Mouse (Mus musculus) common myeloid progenitor, adult 5-6 weeks (primary cell): ENCODE data around the gene Snrpc. TPM values are rescaled to one million over a fixed set of nuclear protein-coding genes. Genes with fewer than 3 reads are reported as not detected.

Source experiments
- ATAC-seq: replicated peaks from 2 replicates; pipeline ENCODE4 v1.8.0; 2016; ENCODE audit warnings: low read depth, mild to moderate bottlenecking, moderate TSS enrichment, inconsistent platforms; ENCODE audit not compliant: poor library complexity, severe bottlenecking
- total RNA-seq: library from RNA; stranded (forward); fragments of 200-1000, 187-1606 nt; gene quantifications from 2 replicates; pipeline ENCODE4 v1.2.3, GENCODE M21; 2017

The Snrpc gene
- total RNA-seq, 1 experiment from 2014 or later: 132 TPM

DNA sequence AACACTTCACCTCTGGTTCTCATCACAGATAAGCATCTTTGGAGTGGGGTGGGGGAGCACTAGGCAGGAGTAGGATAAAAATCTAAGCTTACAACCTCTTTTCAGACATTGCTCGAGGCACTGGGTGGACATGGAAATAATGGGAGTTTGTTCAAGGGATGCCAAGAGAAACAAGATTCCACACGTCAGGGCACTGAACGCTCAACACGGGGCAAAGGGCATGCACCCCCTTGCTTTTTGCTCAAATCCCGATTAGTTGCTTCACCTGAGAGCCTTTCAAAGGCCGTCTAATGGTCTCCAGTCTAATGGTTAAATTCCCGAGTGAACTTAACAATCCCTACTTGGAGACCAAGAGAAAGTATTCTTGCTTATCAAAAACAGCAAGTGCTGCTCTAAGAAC, 18.9 kb upstream of the Snrpc start:
- ATAC-seq: no peak

DNA sequence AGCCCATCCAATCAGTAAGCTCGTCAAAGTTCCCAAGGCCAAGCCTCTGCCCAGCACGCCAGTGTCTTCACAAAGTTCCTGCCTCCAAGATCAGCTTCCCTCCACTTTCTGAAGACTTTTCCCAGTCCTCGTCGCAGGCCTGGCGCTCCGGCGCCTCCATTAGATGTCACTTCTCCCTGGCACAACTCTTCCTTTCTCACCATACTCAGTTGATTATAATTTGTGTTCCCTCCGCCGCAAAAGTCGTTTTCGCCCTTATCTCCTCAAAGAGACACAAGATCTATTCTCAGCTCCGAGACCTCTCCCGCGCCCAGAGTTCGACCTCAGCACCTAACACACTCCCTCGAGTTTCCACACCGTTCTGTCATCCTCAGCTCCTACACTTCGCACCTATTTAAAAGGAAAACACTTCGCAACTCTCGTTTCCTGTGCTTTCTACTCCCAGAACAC, 18.4 kb upstream of the Snrpc start:
- peak; percentile 4; the same call in 1 of the 2 replicates for ATAC-seq

DNA sequence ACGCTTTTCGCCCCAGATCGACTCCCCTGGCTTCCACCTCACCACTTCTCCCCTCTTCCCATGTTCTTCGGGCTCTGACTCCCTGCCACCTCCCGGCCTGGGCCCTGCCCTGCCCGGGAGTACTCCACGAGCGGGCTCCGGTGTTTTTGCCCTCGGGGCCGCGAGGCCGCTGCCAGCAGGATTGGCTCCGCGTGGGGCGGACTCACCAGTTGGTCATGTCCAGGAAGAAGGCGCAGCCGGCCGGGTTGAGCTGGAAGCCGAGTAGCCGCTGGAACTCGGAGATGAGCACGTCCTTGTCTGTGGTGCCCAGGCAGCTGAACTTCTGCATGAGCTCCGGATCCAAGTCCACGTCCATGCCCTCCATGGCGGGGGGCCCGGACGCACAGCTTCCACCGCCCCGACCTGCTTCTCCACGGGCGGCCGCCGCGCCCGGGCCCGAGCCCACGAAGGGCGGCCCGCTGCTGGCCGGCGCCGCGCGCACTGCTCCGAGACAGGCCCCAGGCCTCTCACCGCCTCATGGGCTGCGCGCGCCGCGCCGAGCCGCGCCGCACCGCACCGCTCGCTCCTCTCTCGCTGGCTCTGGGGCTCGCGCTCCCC, 17.9 kb upstream of the Snrpc start:
- 0 out of 2 replicates have a peak, but pooled peaks have one; percentile 4 for ATAC-seq

DNA sequence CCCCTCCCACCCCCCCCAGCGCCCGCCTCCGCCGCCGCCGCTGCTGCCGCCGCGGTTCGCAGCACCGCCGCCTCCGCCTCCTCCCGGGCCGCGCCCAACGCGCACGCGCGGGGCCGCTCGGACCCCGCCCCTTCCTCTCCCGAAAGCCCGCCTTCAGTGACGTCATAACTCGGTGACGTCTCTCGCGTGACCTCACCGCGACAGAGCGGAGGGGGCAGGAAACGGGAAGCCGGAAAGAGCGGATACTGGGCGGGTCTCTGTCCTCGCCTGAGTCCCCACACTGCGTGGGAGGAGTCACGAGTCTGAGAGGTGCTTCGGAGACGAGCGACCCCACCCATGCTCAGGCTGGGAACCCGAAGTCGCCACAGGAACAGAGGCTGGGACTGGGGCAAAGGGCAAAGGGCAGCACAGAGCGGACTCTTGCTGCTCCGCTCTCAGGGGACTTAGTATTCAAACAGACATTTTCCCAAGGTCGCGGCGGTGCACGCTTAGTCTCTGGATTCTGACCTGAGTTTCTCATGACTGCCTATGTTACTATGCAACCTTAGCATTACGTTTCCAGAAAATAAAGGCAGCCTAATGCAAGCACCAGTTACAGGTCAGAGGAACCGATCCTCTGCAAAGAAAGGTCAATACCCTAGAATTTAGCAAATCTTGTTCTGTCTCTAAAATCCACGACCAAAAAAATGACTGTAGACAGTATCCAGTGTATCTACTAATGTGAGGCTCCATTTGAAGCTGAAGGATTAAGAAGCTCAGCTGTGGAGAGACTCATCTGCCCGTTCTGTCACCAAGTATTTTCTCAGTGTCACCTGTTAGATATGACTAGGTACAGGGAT, 17.2 kb upstream of the Snrpc start, which contains the start of gene D17Wsu92e:
Gene D17Wsu92e (minus strand): TSS at position 81 of the 839 bp plus-strand sequence.
- peak; percentile 88 for ATAC-seq

DNA sequence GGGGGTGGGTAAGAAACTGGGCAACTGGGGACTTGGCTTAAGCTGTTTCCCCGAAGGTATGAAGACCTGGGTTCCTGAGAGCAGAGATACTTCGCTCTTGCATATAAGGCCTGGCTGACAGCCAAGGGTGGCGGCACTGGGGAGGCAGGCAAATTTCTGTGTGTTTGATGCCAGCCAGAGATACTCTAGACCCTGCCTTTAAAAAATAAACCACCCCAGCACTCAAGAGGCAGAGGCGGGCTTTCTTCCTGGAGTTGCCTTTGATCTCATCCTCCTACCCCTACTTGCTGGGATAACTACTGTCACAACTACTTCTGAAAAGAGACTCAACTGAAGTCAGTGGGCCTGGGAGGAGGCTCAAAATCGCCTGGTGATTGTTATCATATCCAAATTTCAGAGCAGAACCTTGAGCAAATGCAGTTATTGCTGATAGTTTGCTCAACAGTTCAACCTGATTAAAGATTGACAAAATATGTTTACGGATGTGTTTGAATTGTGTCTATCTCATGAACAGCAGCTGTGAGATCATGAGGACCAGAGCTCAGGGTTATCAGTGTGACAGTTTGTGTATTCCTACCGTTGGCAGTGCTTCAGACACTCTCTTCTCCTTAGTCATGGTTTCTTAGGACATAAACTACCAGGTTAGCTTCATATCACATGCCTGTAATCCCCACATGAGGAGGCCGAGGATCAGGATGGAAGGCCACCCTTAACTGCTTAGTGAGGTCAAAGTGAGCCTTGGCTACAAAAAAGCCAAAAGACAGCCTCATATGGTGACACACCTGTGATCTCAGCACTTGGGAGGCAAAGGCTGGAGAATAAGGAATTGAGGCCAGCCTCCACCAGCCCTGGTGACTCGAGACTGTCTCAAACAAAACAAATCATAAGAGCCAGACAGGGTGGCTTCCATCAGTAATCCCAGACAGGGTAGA, 16.3 kb upstream of the Snrpc start:
- ATAC-seq: no peak

DNA sequence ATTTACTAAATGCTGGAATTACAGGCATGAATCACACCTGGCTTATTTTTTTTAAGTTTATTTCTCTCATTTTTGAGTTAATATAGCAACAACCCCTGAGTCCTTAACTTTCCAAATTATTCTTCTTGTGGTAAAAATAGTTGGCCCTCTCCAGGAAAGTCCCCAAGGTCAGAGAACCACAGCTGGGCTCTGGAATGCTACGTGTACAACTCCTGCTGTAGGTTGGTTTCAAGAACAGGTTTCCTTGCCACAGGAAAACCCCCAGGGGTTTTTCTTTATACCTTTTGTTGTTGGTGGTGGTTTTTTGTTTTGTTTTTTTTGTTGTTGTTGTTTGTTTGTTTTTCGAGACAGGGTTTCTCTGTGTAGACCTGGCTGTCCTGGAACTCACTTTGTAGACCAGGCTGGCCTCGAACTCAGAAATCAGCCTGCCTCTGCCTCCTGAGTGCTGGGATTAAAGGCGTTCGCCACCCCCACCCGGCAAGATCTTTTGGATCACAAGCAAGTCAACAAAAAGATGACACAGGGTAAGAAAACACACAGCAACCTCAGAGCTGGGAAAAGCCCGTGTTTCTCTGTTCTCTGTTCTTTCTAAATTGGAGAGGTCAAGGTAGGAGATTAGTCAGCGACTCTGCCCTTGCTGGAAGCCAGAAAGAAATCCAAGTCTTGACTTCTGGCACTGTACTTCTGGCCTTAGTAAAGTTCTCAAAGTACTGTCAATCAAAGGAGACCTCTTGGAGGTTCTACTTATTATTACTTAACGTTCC, 14.6 kb upstream of the Snrpc start:
- no peak for ATAC-seq

DNA sequence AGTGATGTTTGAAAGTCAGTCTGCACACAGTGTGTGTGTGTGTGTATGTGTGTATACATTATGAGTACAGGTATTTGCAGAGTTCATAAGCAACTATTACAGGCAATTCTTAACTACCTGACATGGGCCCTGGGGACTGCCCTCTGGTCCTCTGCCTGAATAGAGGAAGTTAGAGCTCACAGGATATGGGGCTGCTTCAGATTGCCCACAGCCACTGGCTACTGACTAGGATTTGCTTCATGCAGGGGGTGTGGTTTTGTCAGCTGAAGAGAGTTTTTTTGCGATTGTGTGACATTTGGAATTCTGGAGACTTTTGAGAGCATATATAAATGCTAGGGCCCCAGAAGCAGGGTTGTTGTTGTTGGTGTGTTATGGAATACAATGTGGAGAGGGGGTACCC, 13.0 kb upstream of the Snrpc start:
- peak; percentile 31; the same call in 1 of the 2 replicates for ATAC-seq

DNA sequence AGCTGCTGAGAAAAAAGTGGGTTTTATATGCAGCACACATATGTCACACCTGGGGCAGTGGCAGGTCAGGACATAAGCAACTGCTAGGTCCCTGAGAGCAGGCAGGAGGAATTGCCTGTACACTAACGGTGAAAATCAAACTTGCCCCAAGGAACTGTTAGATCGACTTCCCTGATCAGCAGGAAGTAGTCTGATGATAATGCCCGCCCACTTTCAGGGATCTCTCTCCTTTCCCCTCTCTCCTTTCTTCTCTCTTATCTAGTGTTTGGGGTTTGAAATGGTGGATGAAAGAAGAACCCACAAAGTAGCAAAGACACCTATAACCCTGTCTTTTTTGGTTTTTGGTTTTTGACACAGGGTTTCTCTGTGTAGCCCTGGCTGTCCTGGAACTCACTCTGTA, 12.4 kb upstream of the Snrpc start:
- no peak for ATAC-seq

DNA sequence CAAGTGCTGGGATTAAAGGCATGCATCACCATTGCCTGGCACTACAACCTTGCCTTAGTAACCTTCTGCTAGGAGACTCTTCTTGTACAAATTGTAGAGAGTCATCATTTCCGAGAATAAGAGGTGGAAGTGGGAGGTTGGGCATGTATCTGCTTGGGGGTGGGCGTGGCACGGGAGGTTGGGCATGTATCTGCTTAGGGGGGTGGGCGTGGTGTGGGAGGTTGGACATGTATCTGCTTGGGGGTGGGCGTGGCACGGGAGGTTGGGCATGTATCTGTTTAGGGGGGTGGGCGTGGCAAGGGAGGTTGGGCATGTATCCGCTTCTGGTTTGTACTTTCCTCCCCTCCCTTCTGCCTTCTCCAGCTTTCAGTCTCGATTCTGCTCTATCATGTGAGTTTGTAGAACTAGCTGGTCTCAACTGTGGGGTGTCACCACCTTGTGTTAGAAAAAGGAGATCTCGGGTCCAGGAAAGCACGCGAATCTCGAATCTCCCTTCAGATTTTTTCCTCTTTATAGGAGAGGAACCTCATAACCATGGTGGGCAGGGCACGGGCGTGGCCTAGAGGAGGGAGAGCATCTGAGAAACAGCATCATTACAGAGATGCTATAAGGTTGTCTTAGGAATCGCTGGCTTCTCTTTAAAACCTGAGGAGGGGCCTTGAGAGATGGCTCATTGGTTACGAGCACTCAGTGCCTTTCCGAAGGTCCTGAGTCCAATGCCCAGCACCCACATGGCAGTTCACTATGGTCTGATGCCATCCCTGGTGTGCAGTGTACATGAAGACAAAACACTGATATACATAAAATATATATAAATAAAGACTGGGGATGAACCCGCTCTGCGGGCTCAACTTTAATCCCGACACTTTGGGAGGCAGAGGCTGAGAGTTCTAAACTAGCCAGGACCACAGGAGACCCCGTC, 11.7 kb upstream of the Snrpc start:
- ATAC-seq: peak; percentile 91

DNA sequence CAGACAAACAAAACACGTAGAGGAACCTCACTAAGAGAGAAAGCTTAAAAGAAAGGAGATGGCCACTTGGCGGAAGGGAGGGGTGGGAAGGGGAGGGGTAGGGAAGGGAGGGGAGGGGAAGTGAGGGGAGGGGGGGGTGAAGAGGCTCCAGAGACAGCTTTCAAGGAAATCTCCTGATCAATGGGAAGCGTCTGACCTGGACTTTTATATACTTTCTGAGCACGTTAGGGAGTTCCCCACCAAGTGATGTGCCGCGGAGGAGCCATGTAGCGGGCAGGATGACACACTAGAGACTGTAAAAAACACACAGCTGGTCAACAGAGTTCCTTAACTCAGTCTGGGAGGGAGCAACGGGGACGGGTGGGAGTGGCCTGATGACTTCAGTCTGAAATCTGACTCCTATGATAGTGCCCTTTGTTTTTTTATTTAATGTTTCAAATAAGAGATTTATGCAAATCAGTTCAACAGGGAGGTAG, 11.0 kb upstream of the Snrpc start:
- peak; percentile 40 for ATAC-seq

DNA sequence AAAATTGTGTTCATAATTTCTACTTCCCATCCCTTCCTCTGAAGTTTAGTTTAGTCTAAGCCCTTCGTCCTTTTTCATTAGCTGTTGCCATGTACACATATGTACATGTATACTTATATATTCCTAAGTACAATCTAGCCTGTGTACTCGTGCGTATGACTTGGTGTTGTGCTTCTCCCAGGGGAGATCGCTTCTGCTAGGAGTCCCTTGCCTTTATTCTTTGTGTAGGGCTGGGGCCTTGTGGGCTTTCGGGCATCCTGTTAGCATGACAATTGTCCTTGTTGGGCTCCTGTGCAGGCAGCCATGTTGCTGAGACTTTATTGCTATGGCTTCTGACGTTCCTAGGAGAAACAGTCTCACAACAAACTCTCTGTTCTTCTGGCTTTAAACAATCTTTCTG, 10.4 kb upstream of the Snrpc start:
- ATAC-seq: no peak

DNA sequence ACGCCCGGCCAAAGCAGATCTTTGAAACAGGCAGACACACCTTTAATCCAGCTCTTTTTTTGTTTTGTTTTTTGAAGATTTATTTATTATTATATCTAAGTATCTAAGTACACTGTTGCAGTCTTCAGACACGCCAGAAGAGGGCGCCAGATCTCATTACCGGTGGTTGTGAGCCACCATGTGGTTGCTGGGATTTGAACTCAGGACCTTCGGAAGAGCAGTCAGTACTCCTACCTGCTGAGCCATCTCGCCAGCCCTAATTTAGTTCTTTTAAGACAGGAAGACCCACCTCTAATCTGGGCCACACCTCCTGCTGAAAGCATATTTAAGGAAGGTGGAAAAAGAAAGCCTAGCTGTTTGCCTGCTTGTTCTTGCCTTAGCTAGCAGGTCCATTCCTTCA, 7.5 kb upstream of the Snrpc start:
- no peak for ATAC-seq

DNA sequence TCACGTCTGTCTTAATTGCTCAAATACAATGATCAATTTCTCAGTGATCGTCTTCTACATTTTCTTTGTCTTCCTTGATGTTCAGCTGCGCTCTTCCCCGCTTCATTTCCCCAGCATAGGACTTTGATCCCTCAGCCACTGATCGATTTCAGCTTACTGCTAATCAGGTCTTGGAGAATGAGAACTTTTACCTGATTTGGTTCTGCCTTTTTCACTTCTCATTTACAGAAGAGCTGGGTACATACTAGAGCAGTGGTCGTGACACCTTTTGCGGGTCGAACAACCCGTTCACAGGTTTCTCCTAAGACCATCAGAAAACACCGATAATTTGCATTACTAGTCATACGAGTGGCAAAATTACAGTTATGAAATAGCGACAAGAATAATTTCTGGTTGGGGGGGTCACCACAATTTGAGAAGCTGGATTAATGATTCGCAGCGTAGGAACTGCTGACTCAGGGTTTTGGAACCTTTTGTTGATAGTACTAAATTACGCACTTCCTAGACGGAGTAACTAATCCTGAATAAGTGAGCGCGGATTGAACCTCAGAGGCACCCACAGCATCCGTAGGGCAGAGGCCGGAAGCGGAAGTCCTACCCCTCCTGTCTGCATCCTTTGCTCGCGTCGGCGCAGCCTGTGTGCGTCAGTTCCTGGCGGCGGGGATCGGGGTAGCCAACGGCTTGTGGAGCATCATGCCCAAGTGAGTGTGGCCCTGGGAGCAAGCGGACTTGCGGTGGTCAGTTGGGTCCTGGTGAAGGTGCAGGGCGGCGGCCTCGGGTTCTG, 1.7 kb downstream of the Snrpc start:
- peak; percentile 100 for ATAC-seq

DNA sequence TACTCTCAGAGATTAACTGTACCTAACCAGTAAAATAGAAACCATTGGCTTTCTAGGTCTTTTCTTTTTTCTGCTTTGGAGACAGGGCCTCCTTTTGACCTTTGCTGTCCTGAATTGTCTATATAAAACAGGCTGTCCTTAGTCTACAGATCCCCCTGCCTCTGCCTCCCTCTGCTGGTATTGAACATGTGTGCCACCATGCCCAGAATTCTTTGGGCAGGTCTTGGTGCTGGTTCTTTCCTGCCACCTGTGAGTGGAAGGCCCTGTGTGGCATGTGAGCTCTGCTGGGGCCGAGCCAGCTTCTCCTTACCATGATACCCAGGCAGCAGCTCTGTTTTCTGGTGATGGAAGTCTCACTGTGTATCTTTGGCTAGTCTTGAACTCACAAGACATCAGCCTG, 10.4 kb downstream of the Snrpc start:
- no peak for ATAC-seq

DNA sequence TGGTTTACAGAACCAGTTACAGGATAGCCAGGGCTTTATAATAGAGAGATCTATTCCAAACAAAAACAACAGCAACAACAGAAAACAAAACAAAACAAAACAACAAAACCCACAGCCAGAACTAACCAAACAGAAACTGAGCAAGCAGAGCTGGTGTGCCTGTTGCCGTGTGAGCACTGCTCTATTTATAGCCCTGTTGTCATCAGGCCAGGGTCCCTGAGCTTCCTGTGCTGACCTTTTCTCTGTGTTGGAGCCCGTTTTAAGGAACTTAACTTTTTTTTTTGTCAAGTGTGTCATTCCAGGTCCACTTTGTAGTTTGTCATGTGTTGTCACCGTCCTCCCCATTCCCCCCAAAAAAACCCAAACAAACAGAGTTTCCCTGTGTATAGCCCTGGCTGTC, 13.1 kb downstream of the Snrpc start:
- no peak for ATAC-seq

DNA sequence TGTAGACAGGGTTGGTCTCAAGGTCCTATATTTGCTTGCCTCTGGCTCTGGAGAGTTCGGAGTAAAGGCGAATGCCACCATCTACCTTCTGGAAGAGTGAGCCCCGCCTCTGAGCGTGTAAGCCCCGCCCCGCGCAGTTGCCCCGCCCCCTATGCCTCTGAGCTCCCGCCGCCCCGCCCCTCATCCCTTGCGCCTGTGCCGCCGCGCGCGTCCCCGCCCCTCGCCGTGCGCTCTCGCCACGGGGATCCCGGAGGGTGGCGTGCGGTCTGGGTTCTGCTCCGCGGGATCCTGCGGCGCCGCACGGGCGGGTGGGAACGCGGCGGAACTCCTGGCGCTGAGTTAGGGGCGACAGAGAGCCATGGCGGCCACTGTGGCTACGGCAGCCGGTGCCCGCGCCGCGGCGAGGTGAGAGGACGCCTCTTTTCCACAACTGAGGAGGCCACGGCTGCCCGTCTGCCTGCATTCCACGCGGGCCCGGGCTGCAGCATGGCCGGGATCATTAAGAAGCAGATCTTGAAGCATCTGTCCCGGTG, 18.4 kb downstream of the Snrpc start, which contains the start of gene Uhrf1bp1:
Gene Uhrf1bp1 (plus strand): TSS at position 177 of the 533 bp plus-strand sequence.
- ATAC-seq: peak; percentile 66
